Mouse (Mus musculus) gastrocnemius, postnatal 36 days (tissue): Measurements from ENCODE around the gene Cxcl10. TPM values are rescaled to one million over a fixed set of nuclear protein-coding genes. Genes with fewer than 3 reads are reported as not detected.
"Not testable (repeated sequence)": the region's sequence is repeated elsewhere in the genome, so short reads cannot be mapped to it uniquely, and the experiment has no call there.

Experiments used
- DNase-seq, 2 experiments: peaks; one replicate each; pipeline ENCODE4 v3.0.0; 2022
- intact Hi-C: fragments of 180-260 bp; cut with DNase I; formaldehyde crosslinking; loops from one replicate; pipeline ENCODE4 v1.15.1; 2025
- total RNA-seq, 2 experiments: library from RNA; stranded (reverse); gene quantifications; 2 replicates each; pipeline ENCODE4 v1.2.3; 2021

Gene Cxcl10
- total RNA-seq, 2 experiments from 2014 or later = 0.23 TPM; not detected in 1

GRCm38 (mm10) chr5:92370891-92371290 lies 22.2 kb upstream of the Cxcl10 start:
- no peak for DNase-seq
- intact Hi-C loops = no loop called here

- DNase-seq = no peak
- intact Hi-C loops = no loop called here
These were observed 21.7 kb upstream of the Cxcl10 start for GRCm38 (mm10) chr5:92370392-92370791.

GRCm38 (mm10) chr5:92369151-92369994 lies 20.7 kb upstream of the Cxcl10 start:
- intact Hi-C loops = no loop called here
- peak in 1 of 2 experiments; percentile 64 for DNase-seq

GRCm38 (mm10) chr5:92368392-92368791 lies 19.7 kb upstream of the Cxcl10 start:
- no peak for DNase-seq

GRCm38 (mm10) chr5:92366565-92366964 lies 17.9 kb upstream of the Cxcl10 start:
- DNase-seq = no peak
- intact Hi-C loops = no loop called here

More at GRCm38 (mm10) chr5:92368392-92368791, 19.7 kb upstream of the Cxcl10 start:
- intact Hi-C loops = no loop called here

GRCm38 (mm10) chr5:92365146-92365705 lies 16.5 kb upstream of the Cxcl10 start:
- no peak for DNase-seq
- intact Hi-C loops = no loop called here

GRCm38 (mm10) chr5:92364011-92364410 lies 15.3 kb upstream of the Cxcl10 start:
- no peak for DNase-seq
- intact Hi-C loops = no loop called here

- DNase-seq = no peak
- intact Hi-C loops = no loop called here
These were observed 14.5 kb upstream of the Cxcl10 start for GRCm38 (mm10) chr5:92363179-92363578.

- intact Hi-C loops = no loop called here
- DNase-seq = no peak
These were observed 10.2 kb upstream of the Cxcl10 start for GRCm38 (mm10) chr5:92358767-92359455.

- intact Hi-C loops = no loop called here
- no peak for DNase-seq
These were observed 9.3 kb upstream of the Cxcl10 start for GRCm38 (mm10) chr5:92358033-92358432.

- intact Hi-C loops = no loop called here
- peak; percentile 35 to 56 for DNase-seq
These were observed 4.8 kb upstream of the Cxcl10 start for GRCm38 (mm10) chr5:92353517-92353916.

- intact Hi-C loops, DNase-seq: not testable (repeated sequence)
These were observed 4.0 kb upstream of the Cxcl10 start for GRCm38 (mm10) chr5:92352716-92353115.

- intact Hi-C loops = no loop called here
These were observed 1.0 kb upstream of the Cxcl10 start for GRCm38 (mm10) chr5:92349731-92350130.

GRCm38 (mm10) chr5:92345006-92345405 lies 3.7 kb downstream of the Cxcl10 start:
- DNase-seq = peak in 1 of 2 experiments; percentile 25
- intact Hi-C loops = no loop called here

More at GRCm38 (mm10) chr5:92349731-92350130, 1.0 kb upstream of the Cxcl10 start:
- DNase-seq = no peak

GRCm38 (mm10) chr5:92340606-92341005 lies 8.1 kb downstream of the Cxcl10 start:
- intact Hi-C loops = no loop called here
- DNase-seq = no peak

GRCm38 (mm10) chr5:92336743-92337142 lies 11.9 kb downstream of the Cxcl10 start:
- DNase-seq = no peak
- intact Hi-C loops = no loop called here

- intact Hi-C loops = no loop called here
- peak in 1 of 2 experiments; percentile 52 for DNase-seq
These were observed 16.3 kb downstream of the Cxcl10 start for GRCm38 (mm10) chr5:92332359-92332840.

GRCm38 (mm10) chr5:92331635-92332338 lies 16.9 kb downstream of the Cxcl10 start, which contains the start of gene Art3:
TSS of gene Art3 (plus strand) at chr5:92331827.
- DNase-seq = no peak
- intact Hi-C loops = no loop called here

- DNase-seq = no peak
- intact Hi-C loops = no loop called here
These were observed 17.6 kb downstream of the Cxcl10 start for GRCm38 (mm10) chr5:92331122-92331521.

- intact Hi-C loops = no loop called here
- no peak for DNase-seq
These were observed 20.8 kb downstream of the Cxcl10 start, which contains the start of gene Cxcl9 for GRCm38 (mm10) chr5:92327929-92328328. TSS of gene Cxcl9 (minus strand) at chr5:92328079.
